Mouse (Mus musculus): ENCODE results near the gene Ggt1. TPM values are rescaled to one million over a fixed set of nuclear protein-coding genes. Genes with fewer than 3 reads are reported as not detected.

Gene Ggt1
- polyA plus RNA-seq (2014; fragmentation: Illumina TruSeq; extraction: RNeasy Lipid Tissue Mini Kit (QIAGEN cat#74804); ENCODE audit: low read depth, low replicate concordance) = 177 TPM

DNA sequence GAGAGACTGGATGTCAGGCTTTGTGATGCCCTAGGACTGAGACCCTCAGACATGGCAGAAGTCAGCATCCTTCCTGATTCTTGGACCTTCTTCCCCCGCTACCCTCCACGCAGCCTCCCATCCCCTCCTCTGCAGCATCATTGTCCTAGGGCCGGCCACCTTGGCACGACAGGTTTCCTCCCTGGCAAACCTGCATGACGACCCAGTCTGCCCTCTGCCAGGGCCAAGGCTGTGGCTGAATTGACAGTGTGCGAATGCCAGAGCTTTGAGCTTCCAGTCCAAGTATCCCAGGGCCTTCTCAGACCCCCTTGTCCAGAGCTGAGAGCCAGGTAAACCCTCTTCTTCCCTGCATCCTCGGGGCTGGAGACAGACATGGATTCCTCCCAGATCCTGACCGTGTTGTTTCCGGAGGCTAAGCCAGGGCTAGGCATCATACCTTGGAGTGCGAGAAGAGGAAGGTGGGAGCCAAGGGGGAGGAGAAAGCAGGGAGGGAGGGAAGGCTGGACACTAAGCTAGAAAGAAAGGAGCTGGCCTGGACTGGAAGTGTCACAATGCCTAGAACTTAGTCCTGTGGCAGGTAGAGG is at the start of gene Ggt1:
Gene Ggt1, plus strand, starts transcription at position 534 of the 584 bp plus-strand sequence.

GRCm38 (mm10) chr10:75517073-75517757 is 44.2 kb upstream of the Ggt1 start, which contains the start of gene Snrpd3:
Gene Snrpd3, plus strand, starts transcription at chr10:75517551.

DNA sequence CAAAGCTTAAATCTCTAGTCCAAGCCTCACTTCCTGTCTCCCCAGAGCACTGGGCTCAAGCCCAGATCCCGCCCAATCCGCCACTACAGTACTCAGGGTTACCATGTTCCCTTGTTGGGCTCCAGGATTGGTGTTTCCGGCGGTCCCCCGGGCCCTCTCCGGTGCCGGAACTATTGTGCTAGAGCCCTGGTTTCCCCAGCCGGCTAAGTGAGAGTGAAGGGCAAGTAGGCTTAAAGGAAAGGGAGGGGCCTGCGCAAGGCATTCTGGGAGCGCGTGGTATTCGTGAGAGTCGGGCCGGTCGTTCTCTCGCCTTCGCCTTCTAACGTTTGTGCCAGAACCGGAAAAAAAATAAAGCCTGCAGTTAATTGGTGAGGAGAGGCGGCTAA is 43.7 kb upstream of the Ggt1 start, which contains the start of gene Gucd1:
Gene Gucd1, minus strand, starts transcription at position 215 of the 386 bp plus-strand sequence.

GRCm38 (mm10) chr10:75559676-75560548 is 1.5 kb upstream of the Ggt1 start, which contains the start of gene Lrrc75b:
Gene Lrrc75b, minus strand, starts transcription at chr10:75560330.

GRCm38 (mm10) chr10:75589129-75589528 is 27.7 kb downstream of the Ggt1 start, which contains the start of gene Ggt5:
Gene Ggt5, plus strand, starts transcription at chr10:75589340.

Other genes with a start within 250 kb of the Ggt1 start
- gene Adora2a, start 244.7 kb upstream of the Ggt1 start, polyA plus RNA-seq (2014; fragmentation: Illumina TruSeq; extraction: RNeasy Lipid Tissue Mini Kit (QIAGEN cat#74804); ENCODE audit: low read depth, low replicate concordance) = 6.9 TPM
- 2.7 TPM for gene Upb1, start 160.5 kb upstream of the Ggt1 start, polyA plus RNA-seq (2014; fragmentation: Illumina TruSeq; extraction: RNeasy Lipid Tissue Mini Kit (QIAGEN cat#74804); ENCODE audit: low read depth, low replicate concordance)
- 59.1 TPM for gene Snrpd3, start 44.1 kb upstream of the Ggt1 start, polyA plus RNA-seq (2014; fragmentation: Illumina TruSeq; extraction: RNeasy Lipid Tissue Mini Kit (QIAGEN cat#74804); ENCODE audit: low read depth, low replicate concordance)
- gene Gucd1, start 43.6 kb upstream of the Ggt1 start, polyA plus RNA-seq (2014; fragmentation: Illumina TruSeq; extraction: RNeasy Lipid Tissue Mini Kit (QIAGEN cat#74804); ENCODE audit: low read depth, low replicate concordance) = 32.0 TPM
- gene Lrrc75b, start 1.3 kb upstream of the Ggt1 start, polyA plus RNA-seq (2014; fragmentation: Illumina TruSeq; extraction: RNeasy Lipid Tissue Mini Kit (QIAGEN cat#74804); ENCODE audit: low read depth, low replicate concordance) = 19.3 TPM
- gene Ggt5, start 27.7 kb downstream of the Ggt1 start, polyA plus RNA-seq (2014; fragmentation: Illumina TruSeq; extraction: RNeasy Lipid Tissue Mini Kit (QIAGEN cat#74804); ENCODE audit: low read depth, low replicate concordance) = 12.0 TPM
- 14.8 TPM for gene Susd2, start 82.4 kb downstream of the Ggt1 start, polyA plus RNA-seq (2014; fragmentation: Illumina TruSeq; extraction: RNeasy Lipid Tissue Mini Kit (QIAGEN cat#74804); ENCODE audit: low read depth, low replicate concordance)
- 23.1 TPM for gene Cabin1, start 202.7 kb downstream of the Ggt1 start, polyA plus RNA-seq (2014; fragmentation: Illumina TruSeq; extraction: RNeasy Lipid Tissue Mini Kit (QIAGEN cat#74804); ENCODE audit: low read depth, low replicate concordance)
- gene Ddt, start 211.8 kb downstream of the Ggt1 start, polyA plus RNA-seq (2014; fragmentation: Illumina TruSeq; extraction: RNeasy Lipid Tissue Mini Kit (QIAGEN cat#74804); ENCODE audit: low read depth, low replicate concordance) = 109 TPM
- not detected for gene Gm20441, start 219.3 kb downstream of the Ggt1 start, polyA plus RNA-seq (2014; fragmentation: Illumina TruSeq; extraction: RNeasy Lipid Tissue Mini Kit (QIAGEN cat#74804); ENCODE audit: low read depth, low replicate concordance)
- gene Gstt3, start 219.8 kb downstream of the Ggt1 start, polyA plus RNA-seq (2014; fragmentation: Illumina TruSeq; extraction: RNeasy Lipid Tissue Mini Kit (QIAGEN cat#74804); ENCODE audit: low read depth, low replicate concordance) = 112 TPM
- 99.2 TPM for gene Gstt1, start 237.0 kb downstream of the Ggt1 start, polyA plus RNA-seq (2014; fragmentation: Illumina TruSeq; extraction: RNeasy Lipid Tissue Mini Kit (QIAGEN cat#74804); ENCODE audit: low read depth, low replicate concordance)

Data from adipose tissue, adult 10 weeks (tissue).